ENCODE assay signal across 12 mouse cellular contexts in genomic region chr17:48816588-48817324, GRCm38 (mm10).
DNase-seq lines count a peak whose midpoint lies in the region; ATAC-seq lines count a peak whose summit lies in the region.
"Had no signal": no experiment of that assay in that cellular context is flagged by ENCODE, and none has a peak within 500 bp of the region (broad histone marks: within the 10 kb centered on the region; RNA-seq: fewer than 3 reads in every experiment).

No protein-coding gene starts in this region.

- ATAC-seq in neural tube, embryonic 15.5 days (ENCODE audit: low FRiP score), result no peak
- ATAC-seq in CD4-positive, CD25-positive, alpha-beta regulatory T cell, adult 4 months, result no peak

- H3K27me3 ChIP-seq in neural tube, embryonic 15.5 days (replicated peaks), result no peaks in the 10 kb centered on the region
- H3K27me3 ChIP-seq: forebrain, embryonic 12.5 days; hindbrain, embryonic 15.5 days; limb, embryonic 12.5 days had no signal

- H3K4me3 ChIP-seq in neural tube, embryonic 15.5 days (replicated peaks), result no peak overlapping the region
- H3K4me3 ChIP-seq: forebrain, embryonic 12.5 days; hindbrain, embryonic 15.5 days; limb, embryonic 12.5 days had no signal

- H3K4me1 ChIP-seq in neural tube, embryonic 15.5 days, result peaks cover 33% of the 10 kb centered on the region
- H3K4me1 ChIP-seq: limb, embryonic 12.5 days had no signal

- H3K36me3 ChIP-seq in neural tube, embryonic 15.5 days, result no peaks in the 10 kb centered on the region
- H3K36me3 ChIP-seq: forebrain, embryonic 12.5 days; hindbrain, embryonic 15.5 days; limb, embryonic 12.5 days had no signal

- no peak overlapping the region for H3K4me2 ChIP-seq in neural tube, embryonic 15.5 days
- H3K4me2 ChIP-seq: forebrain, embryonic 12.5 days; hindbrain, embryonic 15.5 days; limb, embryonic 12.5 days had no signal

- 62% methylated on average over 9 of the region's 9 CpGs for WGBS in neural tube, embryonic 15.5 days

- no peak overlapping the region for H3K9ac ChIP-seq in neural tube, embryonic 15.5 days (replicated peaks)
- H3K9ac ChIP-seq: forebrain, embryonic 12.5 days; hindbrain, embryonic 15.5 days; limb, embryonic 12.5 days had no signal

- peak; percentile 13 for DNase-seq in embryo, embryonic 11 days
- DNase-seq in embryo, embryonic 10 days (ENCODE audit: low spot score), result no peak
- peak; percentile 9 for DNase-seq in lung, postnatal 36 days
- DNase-seq in lung, postnatal 4 days, result no peak
- DNase-seq in heart, postnatal 4 days, result peak; percentile 13
- no peak for DNase-seq in layer of hippocampus, adult 8-10 months (ENCODE audit: low spot score in 2 of 2)
- DNase-seq: cerebellum, adult 9-11 months had no signal

- H3K27ac ChIP-seq in neural tube, embryonic 15.5 days (replicated peaks), result 0 out of 2 replicates have a peak overlapping the region, but pooled peaks have one; percentile 0
- H3K27ac ChIP-seq: forebrain, embryonic 12.5 days; hindbrain, embryonic 15.5 days; limb, embryonic 12.5 days had no signal

- H3K9me3 ChIP-seq in neural tube, embryonic 15.5 days (replicated peaks), result no peaks in the 10 kb centered on the region
- H3K9me3 ChIP-seq: forebrain, embryonic 12.5 days; hindbrain, embryonic 15.5 days; limb, embryonic 12.5 days had no signal

Comparison
In these comparisons a context has a peak if more than half of its experiments do, and no peak if none do; other contexts are left out.
1. DNase-seq: peak in embryo, embryonic 11 days (single experiment), lung, postnatal 36 days (single experiment) and heart, postnatal 4 days (single experiment); none in embryo, embryonic 10 days (single experiment), lung, postnatal 4 days (0 of 2) and layer of hippocampus, adult 8-10 months (0 of 2).